ENCODE assay signal across 9 mouse cellular contexts in genomic region chr9:88546166-88546565, GRCm38 (mm10). TPM values are rescaled to one million over a fixed set of nuclear protein-coding genes. Genes with fewer than 3 reads are reported as not detected.
A peak's percentile ranks its signal among the peaks of the same experiment; 100 is the strongest.
DNase-seq lines count a peak whose midpoint lies in the region; ATAC-seq and TF ChIP-seq lines count a peak whose summit lies in the region.
"Had no signal": no experiment of that assay in that cellular context is flagged by ENCODE, and none has a peak within 500 bp of the region (broad histone marks: within the 10 kb centered on the region; RNA-seq: fewer than 3 reads in every experiment).

No protein-coding gene starts in this region.

- ATAC-seq in hindbrain, postnatal 0 days, result no peak

- H3K4me3 ChIP-seq in hindbrain, postnatal 0 days (ENCODE audit: low read length), result no peak overlapping the region
- H3K4me3 ChIP-seq in myocyte, result no peak overlapping the region

- H3K4me2 ChIP-seq in hindbrain, postnatal 0 days (ENCODE audit: low read depth, low read length), result no peak overlapping the region
- peak overlapping the region; percentile 46 for H3K4me2 ChIP-seq in myocyte (ENCODE audit: low read depth)

- no peak for TF ChIP-seq POLR2A in myocyte (IDR thresholded peaks at IDR 0.05; ENCODE audit: insufficient read length, low read depth)

- H3K9ac ChIP-seq in hindbrain, postnatal 0 days (replicated peaks; ENCODE audit: low read length), result no peak overlapping the region

- H3K79me2 ChIP-seq in myocyte (ENCODE audit: control insufficient read depth, insufficient read depth), result no peaks in the 10 kb centered on the region

- peak; percentile 69 for TF ChIP-seq CTCF in hindbrain, postnatal 0 days (IDR thresholded peaks at IDR 0.05; ENCODE audit: low read depth)

- H3K9me3 ChIP-seq in hindbrain, postnatal 0 days (ENCODE audit: low read length), result no peaks in the 10 kb centered on the region

- 3% methylated on average over 2 of the region's 2 CpGs for WGBS in hindbrain, postnatal 0 days

- no peak overlapping the region for H3K27ac ChIP-seq in hindbrain, postnatal 0 days

- peaks cover 10% of the 10 kb centered on the region for H3K4me1 ChIP-seq in hindbrain, postnatal 0 days (ENCODE audit: insufficient read depth, low read length)

- intact Hi-C loops in heart, postnatal 25 days (cut with DNase I), result loop anchor here (2.0 to 10.0 kb wide), 4 partner anchors 65 to 1521 kb away; partner anchors contain the start of gene Cyb5r4

- peak; percentile 57 to 84 for DNase-seq in heart, adult 18-20 months
- no peak for DNase-seq in heart, postnatal 25 days (ENCODE audit: low spot score)
- peak; percentile 20 to 28 for DNase-seq in urinary bladder, adult 18-20 months (ENCODE audit: low spot score in 2 of 2)
- no peak for DNase-seq in urinary bladder, postnatal 4 days (ENCODE audit: low spot score in 2 of 2)
- peak; percentile 84 for DNase-seq in cerebellum, adult 9-10 months
- peak; percentile 75 for DNase-seq in hindbrain, postnatal 0 days (ENCODE audit: low spot score)
- no peak for DNase-seq in ovary, postnatal 36 days (ENCODE audit: low spot score)

- no peaks in the 10 kb centered on the region for H3K36me3 ChIP-seq in hindbrain, postnatal 0 days (ENCODE audit: insufficient read depth, low read length)
- no peaks in the 10 kb centered on the region for H3K36me3 ChIP-seq in myocyte (ENCODE audit: control insufficient read depth, insufficient read depth)

- H3ac ChIP-seq in myocyte (ENCODE audit: control insufficient read depth, insufficient read length), result no peak overlapping the region

- no peaks in the 10 kb centered on the region for H3K27me3 ChIP-seq in hindbrain, postnatal 0 days (ENCODE audit: insufficient read depth, low read length)
- no peaks in the 10 kb centered on the region for H3K27me3 ChIP-seq in myocyte (ENCODE audit: control insufficient read depth, insufficient read depth, insufficient read length)

TF ChIP-seq in myocyte, 11 proteins besides CTCF, POLR2A, EP300 and RAD21:
- TF ChIP-seq E2F4 (IDR thresholded peaks at IDR 0.05; ENCODE audit: insufficient read depth), result no peak
- TF ChIP-seq TCF12 (IDR thresholded peaks at IDR 0.05; ENCODE audit: insufficient read depth, poor library complexity, severe bottlenecking), result no peak
- no peak for TF ChIP-seq SRF (IDR thresholded peaks at IDR 0.05; ENCODE audit: control insufficient read depth, insufficient read length, low read depth)
- no peak for TF ChIP-seq TCF3 (IDR thresholded peaks at IDR 0.05; ENCODE audit: insufficient read length, low read depth)
- TF ChIP-seq REST (IDR thresholded peaks at IDR 0.05; ENCODE audit: insufficient read depth, insufficient read length), result no peak
- TF ChIP-seq POLR2AphosphoS2 (IDR thresholded peaks at IDR 0.05; ENCODE audit: insufficient read length, low read depth), result no peak
- TF ChIP-seq MAX (IDR thresholded peaks at IDR 0.05; ENCODE audit: low read depth), result no peak
- TF ChIP-seq CEBPB (IDR thresholded peaks at IDR 0.05; ENCODE audit: insufficient read depth, poor library complexity, severe bottlenecking), result no peak
- TF ChIP-seq USF1 (IDR thresholded peaks at IDR 0.05; ENCODE audit: low read depth), result no peak
- no peak for TF ChIP-seq MYOD1 (IDR thresholded peaks at IDR 0.05; ENCODE audit: control insufficient read depth in 1 of 3, insufficient read length in 2 of 3, low read depth in 2 of 3)
- TF ChIP-seq MYOG (IDR thresholded peaks at IDR 0.05; ENCODE audit: control insufficient read depth in 1 of 3, insufficient read depth in 1 of 3, insufficient read length in 2 of 3, low read depth in 2 of 3), result no peak
TF ChIP-seq in myocyte: peak in this region for 0.

RNA-seq across cellular contexts. Expression of gene Zfp949, which starts 1.7 kb away (rescaled TPM):
- total RNA-seq in heart, adult 18-20 months (2021), result 1 to 10 TPM; 7.6 to 9.0 TPM
- total RNA-seq in heart, postnatal 25 days (2021), result 1 to 10 TPM; 6.0 to 9.6 TPM
- 15.6 and 17.7 TPM in 2 replicates for total RNA-seq in hindbrain, postnatal 0 days (2014; rRNA removed)
- polyA plus RNA-seq in hindbrain, postnatal 0 days (2015; fragmentation: Nextera tagmentation; extraction: Ambion mirVana), result 15.9 and 16.9 TPM in 2 replicates
- polyA plus RNA-seq in myocyte (2012; fragmentation: generic; extraction: Trizol), result 3.7 TPM

RNA-seq across cellular contexts. Expression of gene Trim43a, which starts 34.5 kb away (rescaled TPM):
- not detected for total RNA-seq in heart, adult 18-20 months (2021)
- total RNA-seq in heart, postnatal 25 days (2021), result under 1 TPM in 1 of 2 experiments, not detected in 1; 0.17 TPM
- total RNA-seq in hindbrain, postnatal 0 days (2014; rRNA removed), result not detected in 2 replicates
- 0.16 TPM in 1 of 2 replicates, not detected in the other for polyA plus RNA-seq in hindbrain, postnatal 0 days (2015; fragmentation: Nextera tagmentation; extraction: Ambion mirVana)
- not detected for polyA plus RNA-seq in myocyte (2012; fragmentation: generic; extraction: Trizol)
- polyA plus RNA-seq: small intestine, adult 2 months had no signal

Comparison
In these comparisons a context has a peak if more than half of its experiments do, and no peak if none do; other contexts are left out.
1. DNase-seq: peak in heart, adult 18-20 months (2 of 2), urinary bladder, adult 18-20 months (2 of 2), cerebellum, adult 9-10 months (single experiment) and hindbrain, postnatal 0 days (single experiment); none in heart, postnatal 25 days (single experiment), urinary bladder, postnatal 4 days (0 of 2) and ovary, postnatal 36 days (single experiment).